Mouse (Mus musculus) neural tube, embryonic 12.5 days (tissue): ENCODE measurements around the gene Taok2. TPM values are rescaled to one million over a fixed set of nuclear protein-coding genes. Genes with fewer than 3 reads are reported as not detected.
A peak's percentile ranks its signal among the peaks of the same experiment; 100 is the strongest.

Source experiments
- ATAC-seq: fragments of 200-750 bp; cut with Nextera tagmentation; 2 replicates; pipeline ENCODE4 v1.8.0; 2017; ENCODE audit warnings: low read depth, mild to moderate bottlenecking, moderate TSS enrichment, moderate library complexity; ENCODE audit not compliant: low FRiP score
- H3K27ac ChIP-seq: fragments of 300-500 bp; sonication (generic); 2 replicates; pipeline ENCODE4 v1.5.1; 2016
- H3K27me3 ChIP-seq: fragments of 300-500 bp; sonication (generic); replicated peaks from 2 replicates; pipeline ENCODE4 v1.6.1; 2016; ENCODE audit warnings: mild to moderate bottlenecking
- H3K36me3 ChIP-seq: fragments of 300-500 bp; sonication (generic); 2 replicates; pipeline ENCODE4 v1.6.1; 2016; ENCODE audit warnings: mild to moderate bottlenecking
- H3K4me1 ChIP-seq: fragments of 300-500 bp; sonication (generic); 2 replicates; pipeline ENCODE4 v1.6.1; 2016
- H3K4me2 ChIP-seq: fragments of 300-500 bp; sonication (generic); replicated peaks from 2 replicates; pipeline ENCODE4 v1.6.1; 2016; ENCODE audit warnings: mild to moderate bottlenecking
- H3K4me3 ChIP-seq: fragments of 300-500 bp; sonication (generic); 2 replicates; pipeline ENCODE4 v1.5.1; 2016
- H3K9ac ChIP-seq: fragments of 300-500 bp; sonication (generic); 2 replicates; pipeline ENCODE4 v1.6.1; 2016; ENCODE audit warnings: mild to moderate bottlenecking
- H3K9me3 ChIP-seq: fragments of 300-500 bp; sonication (generic); 2 replicates; pipeline ENCODE4 v1.6.1; 2016; ENCODE audit warnings: mild to moderate bottlenecking
- WGBS: fragments of 180-500 bp; shearing (Covaris S2); methylation state at CpG from one replicate; pipeline ENCODE4 v1.1.7; 2016; 5-methylcytosine and 5-hydroxymethylcytosine counted together
- polyA plus RNA-seq: library from polyadenylated mRNA; unstranded; fragments of >200 nt; fragmentation: Nextera tagmentation; extraction: Ambion mirVana; gene quantifications from 2 replicates; pipeline ENCODE4 v1.2.1, GENCODE M21; 2016

The Taok2 gene
- polyA plus RNA-seq, 1 experiment from 2014 or later, result 57.5 TPM

GRCm38 (mm10) chr7:126847421-126848398 is 36.8 kb downstream of the Taok2 start:
- peak; percentile 51 for ATAC-seq
- Histone ChIP-seq H3K27ac (no peak overlapping the region), H3K4me3 (peak overlapping the region; percentile 54), H3K9ac (peak overlapping the region; percentile 75), H3K27me3 (peaks cover 40% of the 10 kb centered on the region), H3K4me2 (peak overlapping the region; percentile 99), H3K4me1 (peaks cover 21% of the 10 kb centered on the region), H3K9me3 (no peaks in the 10 kb centered on the region), H3K36me3 (peaks cover 17% of the 10 kb centered on the region)
- WGBS, result 1% methylated on average over 72 of the region's 74 CpGs

- Histone ChIP-seq H3K4me3 (peak within 1 kb of the TSS; percentile 54), H3K4me2 (peak within 1 kb of the TSS; percentile 99), H3K27me3 (peaks cover 40% of the 10 kb centered on the region), H3K9me3 (no peaks in the 10 kb centered on the region), H3K36me3 (peaks cover 10% of the 10 kb centered on the region), H3K4me1 (peaks cover 21% of the 10 kb centered on the region), H3K9ac (peak within 1 kb of the TSS; percentile 75), H3K27ac (no peak within 1 kb of the TSS)
- WGBS, result 26% methylated on average over 4 of the region's 4 CpGs
- no peak for ATAC-seq
Measured at GRCm38 (mm10) chr7:126847116-126847420, 37.4 kb downstream of the Taok2 start, which contains the start of gene Doc2a. Doc2a (plus strand) TSS chr7:126847416.

- no peak overlapping the region for H3K9ac ChIP-seq
- no peaks in the 10 kb centered on the region for H3K9me3 ChIP-seq
- WGBS, result 44% methylated on average over 2 of the region's 2 CpGs
Measured at GRCm38 (mm10) chr7:126845516-126845915, 39.0 kb downstream of the Taok2 start.

GRCm38 (mm10) chr7:126843276-126843675 is 41.2 kb downstream of the Taok2 start:
- Histone ChIP-seq H3K4me1 (peaks cover 14% of the 10 kb centered on the region), H3K9ac (no peak overlapping the region), H3K27me3 (peaks cover 17% of the 10 kb centered on the region), H3K4me3 (no peak overlapping the region), H3K4me2 (no peak overlapping the region), H3K9me3 (no peaks in the 10 kb centered on the region), H3K36me3 (no peaks in the 10 kb centered on the region), H3K27ac (no peak overlapping the region)
- no peak for ATAC-seq
- WGBS, result 84% methylated on average over 9 of the region's 9 CpGs

More at GRCm38 (mm10) chr7:126845516-126845915, 39.0 kb downstream of the Taok2 start:
- Histone ChIP-seq H3K4me2 (no peak overlapping the region), H3K4me3 (no peak overlapping the region), H3K36me3 (no peaks in the 10 kb centered on the region), H3K4me1 (peaks cover 21% of the 10 kb centered on the region), H3K27ac (no peak overlapping the region), H3K27me3 (peaks cover 38% of the 10 kb centered on the region)
- no peak for ATAC-seq

GRCm38 (mm10) chr7:126833294-126833693 is 51.2 kb downstream of the Taok2 start:
- Histone ChIP-seq H3K27ac (no peak overlapping the region), H3K9me3 (no peaks in the 10 kb centered on the region), H3K4me3 (no peak overlapping the region), H3K9ac (no peak overlapping the region), H3K27me3 (0 out of 2 replicates have a peak, but pooled peaks cover 7% of the 10 kb centered on the region), H3K36me3 (peaks cover 7% of the 10 kb centered on the region; the same call in 1 of the 2 replicates), H3K4me2 (no peak overlapping the region), H3K4me1 (peaks cover 12% of the 10 kb centered on the region)
- WGBS, result 96% methylated on average over 1 of the region's 1 CpGs
- no peak for ATAC-seq

GRCm38 (mm10) chr7:126832036-126832598 is 52.4 kb downstream of the Taok2 start:
- Histone ChIP-seq H3K27ac (no peak overlapping the region), H3K36me3 (peaks cover 7% of the 10 kb centered on the region; the same call in 1 of the 2 replicates), H3K27me3 (0 out of 2 replicates have a peak, but pooled peaks cover 7% of the 10 kb centered on the region), H3K4me3 (peak overlapping the region; percentile 13; the same call in 1 of the 2 replicates), H3K9ac (no peak overlapping the region), H3K9me3 (no peaks in the 10 kb centered on the region), H3K4me1 (peaks cover 12% of the 10 kb centered on the region), H3K4me2 (peak overlapping the region; percentile 60)
- ATAC-seq, result peak; percentile 76
- under 1% methylated on average over 21 of the region's 21 CpGs for WGBS

GRCm38 (mm10) chr7:126831539-126831938 is 53.0 kb downstream of the Taok2 start, which contains the start of gene 4930451I11Rik:
4930451I11Rik (minus strand) TSS chr7:126831639.
- WGBS, result 62% methylated on average over 5 of the region's 5 CpGs
- peak within 1 kb of the TSS; percentile 60 for H3K4me2 ChIP-seq
- 0 out of 2 replicates have a peak, but pooled peaks cover 7% of the 10 kb centered on the region for H3K27me3 ChIP-seq
- H3K4me3 ChIP-seq, result peak within 1 kb of the TSS; percentile 13; the same call in 1 of the 2 replicates
- H3K36me3 ChIP-seq, result peaks cover 7% of the 10 kb centered on the region; the same call in 1 of the 2 replicates
- H3K9ac ChIP-seq, result no peak within 1 kb of the TSS
- ATAC-seq, result no peak
- H3K9me3 ChIP-seq, result no peaks in the 10 kb centered on the region
- no peak within 1 kb of the TSS for H3K27ac ChIP-seq
- peaks cover 17% of the 10 kb centered on the region for H3K4me1 ChIP-seq

- Histone ChIP-seq H3K4me2 (peak overlapping the region; percentile 73), H3K4me1 (peaks cover 44% of the 10 kb centered on the region)
Measured at GRCm38 (mm10) chr7:126825952-126826351, 58.6 kb downstream of the Taok2 start.

GRCm38 (mm10) chr7:126825403-126825802 is 59.1 kb downstream of the Taok2 start:
- Histone ChIP-seq H3K9me3 (no peaks in the 10 kb centered on the region), H3K36me3 (peaks cover 7% of the 10 kb centered on the region; the same call in 1 of the 2 replicates), H3K4me3 (no peak overlapping the region; the same call in 1 of the 2 replicates), H3K27ac (no peak overlapping the region), H3K4me1 (peaks cover 44% of the 10 kb centered on the region), H3K9ac (0 out of 2 replicates have a peak overlapping the region, but pooled peaks have one; percentile 33), H3K4me2 (peak overlapping the region; percentile 73), H3K27me3 (peaks cover 17% of the 10 kb centered on the region; the same call in 1 of the 2 replicates)
- no peak for ATAC-seq
- WGBS, result 26% methylated on average over 8 of the region's 8 CpGs

More at GRCm38 (mm10) chr7:126825952-126826351, 58.6 kb downstream of the Taok2 start:
- no peak for ATAC-seq
- peaks cover 17% of the 10 kb centered on the region; the same call in 1 of the 2 replicates for H3K27me3 ChIP-seq
- no peak overlapping the region for H3K27ac ChIP-seq
- no peak overlapping the region for H3K4me3 ChIP-seq
- H3K36me3 ChIP-seq, result peaks cover 7% of the 10 kb centered on the region; the same call in 1 of the 2 replicates
- WGBS, result 80% methylated on average over 5 of the region's 5 CpGs
- H3K9ac ChIP-seq, result no peak overlapping the region
- no peaks in the 10 kb centered on the region for H3K9me3 ChIP-seq

- H3K4me1 ChIP-seq, result peaks cover 36% of the 10 kb centered on the region
Measured at GRCm38 (mm10) chr7:126823940-126824339, 60.6 kb downstream of the Taok2 start.

GRCm38 (mm10) chr7:126823202-126823711 is 61.2 kb downstream of the Taok2 start:
- peak overlapping the region; percentile 73 for H3K4me2 ChIP-seq
- no peaks in the 10 kb centered on the region for H3K9me3 ChIP-seq
- peak overlapping the region; percentile 67; the same call in 1 of the 2 replicates for H3K27ac ChIP-seq
- H3K36me3 ChIP-seq, result no peaks in the 10 kb centered on the region
- H3K4me3 ChIP-seq, result peak overlapping the region; percentile 59
- peak overlapping the region; percentile 82 for H3K9ac ChIP-seq
- H3K27me3 ChIP-seq, result peaks cover 9% of the 10 kb centered on the region; the same call in 1 of the 2 replicates
- peaks cover 36% of the 10 kb centered on the region for H3K4me1 ChIP-seq
- whole genome bisulfite sequencing, result under 1% methylated on average over 17 of the region's 19 CpGs
- peak; percentile 67 for ATAC-seq

More at GRCm38 (mm10) chr7:126823940-126824339, 60.6 kb downstream of the Taok2 start:
- peaks cover 5% of the 10 kb centered on the region; the same call in 1 of the 2 replicates for H3K36me3 ChIP-seq
- H3K27me3 ChIP-seq, result peaks cover 13% of the 10 kb centered on the region; the same call in 1 of the 2 replicates
- ATAC-seq, result no peak
- peak overlapping the region; percentile 73 for H3K4me2 ChIP-seq
- peak overlapping the region; percentile 59 for H3K4me3 ChIP-seq
- peak overlapping the region; percentile 21; the same call in 1 of the 2 replicates for H3K27ac ChIP-seq
- 13% methylated on average over 10 of the region's 10 CpGs for WGBS
- H3K9ac ChIP-seq, result peak overlapping the region; percentile 82
- no peaks in the 10 kb centered on the region for H3K9me3 ChIP-seq
